Mouse (Mus musculus) kidney, adult 9 months (tissue): ENCODE measurements at regions not wholly inside any gene's neighbourhood (a gene's known extent, or its start where the extent isn't known, plus 50 kb on each side); places are given as distances from the start of the nearest gene placed in this dataset.
"Not testable (repeated sequence)": the region's sequence is repeated elsewhere in the genome, so short reads cannot be mapped to it uniquely, and the experiment has no call there.

ENCODE experiments used
- DNase-seq: peaks from one replicate; pipeline ENCODE4 v3.0.0; 2022

DNA sequence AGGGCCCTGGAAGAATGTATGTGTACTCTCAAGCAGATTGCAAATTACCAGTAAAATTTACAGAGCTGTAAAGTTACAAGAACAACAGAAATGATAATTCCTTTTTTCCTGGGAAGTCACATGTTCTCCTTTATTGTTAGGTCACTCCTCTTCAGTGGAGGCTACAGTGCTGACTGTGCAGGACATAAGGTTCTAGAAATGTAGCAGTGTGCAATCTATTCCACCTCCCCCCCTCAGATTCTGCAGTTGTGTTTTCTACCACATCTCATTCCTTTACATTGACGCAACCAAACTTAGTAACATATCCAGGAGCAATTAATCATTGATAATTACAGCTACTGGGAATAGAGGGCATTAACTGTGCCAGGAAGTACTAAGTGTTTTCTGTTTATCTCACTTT is 385.3 kb upstream of the Tnc start:
- no peak for DNase-seq

DNA sequence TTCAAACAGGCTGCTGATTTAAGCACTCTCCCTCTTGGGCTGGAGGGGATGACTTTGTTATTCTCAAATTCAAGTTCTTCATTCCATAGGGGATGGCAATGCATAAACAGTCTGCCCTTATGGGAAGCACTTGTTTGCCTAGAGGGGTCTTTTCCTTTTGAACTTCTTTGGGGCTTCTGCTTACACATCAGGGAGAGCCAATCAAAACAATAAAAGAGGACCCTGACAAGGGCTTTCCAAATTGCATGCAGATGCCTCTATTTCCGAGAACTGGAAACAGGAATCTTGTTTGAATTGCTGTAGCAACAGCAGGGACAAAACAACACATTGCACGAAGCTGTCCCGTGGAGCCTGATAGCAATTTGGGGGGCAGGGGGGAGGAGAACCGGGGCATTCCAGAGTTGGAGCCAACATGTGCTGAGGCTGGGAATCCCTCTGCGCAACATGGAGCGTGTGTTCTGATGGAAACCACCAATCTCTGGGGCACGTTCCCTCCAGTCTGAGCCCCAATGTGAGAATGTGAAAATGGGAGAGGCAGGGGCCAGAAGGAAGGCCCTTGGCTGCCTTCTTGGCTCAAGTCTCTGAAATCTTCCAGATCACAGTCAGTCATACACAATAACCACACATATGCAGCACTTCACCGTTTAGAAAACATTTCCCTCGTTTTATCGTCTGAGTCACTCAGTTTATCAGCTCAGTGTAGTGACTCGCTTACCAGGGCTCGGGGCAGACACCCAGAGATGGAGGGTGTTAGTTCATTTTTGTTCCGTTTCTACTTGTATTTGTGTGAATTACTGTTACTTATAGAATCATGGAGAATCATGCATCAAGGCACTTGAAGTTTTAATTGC is 391.2 kb upstream of the Tnc start:
- DNase-seq, result no peak

DNA sequence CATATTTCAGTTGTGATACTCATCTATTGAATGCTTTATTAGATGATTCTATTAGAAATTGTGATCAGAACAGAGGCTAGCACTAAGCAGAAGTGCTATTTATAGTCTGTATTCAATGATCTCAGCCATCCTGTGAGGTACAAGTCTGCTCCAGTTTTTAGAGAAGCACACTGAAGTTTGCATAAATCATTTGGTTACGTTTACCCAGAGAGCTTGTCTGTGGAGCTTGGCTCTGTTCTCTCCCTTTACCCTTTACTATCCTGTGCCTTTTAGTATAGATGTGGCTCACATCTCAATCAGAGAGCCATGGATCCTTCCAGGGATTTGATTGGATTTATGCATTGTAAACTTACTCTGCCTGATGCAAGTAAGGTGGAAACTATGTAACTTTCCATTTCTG is 404.6 kb upstream of the Tnc start:
- DNase-seq, result no peak

DNA sequence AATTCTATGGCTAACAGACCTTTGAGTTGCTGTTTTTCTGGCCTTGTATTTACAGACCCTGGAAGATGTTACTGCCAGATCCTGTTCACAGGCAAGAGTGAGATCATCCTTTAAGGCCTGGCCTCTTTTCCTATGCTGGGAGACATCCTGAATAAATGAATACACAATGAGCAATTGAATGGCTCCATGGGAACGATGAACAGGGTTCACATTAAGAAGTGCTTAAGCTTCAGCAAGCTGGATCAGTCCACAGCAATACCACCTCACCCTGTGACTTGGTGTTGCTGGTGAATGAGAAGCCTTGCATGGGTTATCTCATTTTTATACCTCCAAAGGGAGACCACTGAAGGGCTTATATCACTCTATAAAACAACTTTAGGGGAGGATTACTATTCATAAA is 405.1 kb upstream of the Tnc start:
- no peak for DNase-seq

DNA sequence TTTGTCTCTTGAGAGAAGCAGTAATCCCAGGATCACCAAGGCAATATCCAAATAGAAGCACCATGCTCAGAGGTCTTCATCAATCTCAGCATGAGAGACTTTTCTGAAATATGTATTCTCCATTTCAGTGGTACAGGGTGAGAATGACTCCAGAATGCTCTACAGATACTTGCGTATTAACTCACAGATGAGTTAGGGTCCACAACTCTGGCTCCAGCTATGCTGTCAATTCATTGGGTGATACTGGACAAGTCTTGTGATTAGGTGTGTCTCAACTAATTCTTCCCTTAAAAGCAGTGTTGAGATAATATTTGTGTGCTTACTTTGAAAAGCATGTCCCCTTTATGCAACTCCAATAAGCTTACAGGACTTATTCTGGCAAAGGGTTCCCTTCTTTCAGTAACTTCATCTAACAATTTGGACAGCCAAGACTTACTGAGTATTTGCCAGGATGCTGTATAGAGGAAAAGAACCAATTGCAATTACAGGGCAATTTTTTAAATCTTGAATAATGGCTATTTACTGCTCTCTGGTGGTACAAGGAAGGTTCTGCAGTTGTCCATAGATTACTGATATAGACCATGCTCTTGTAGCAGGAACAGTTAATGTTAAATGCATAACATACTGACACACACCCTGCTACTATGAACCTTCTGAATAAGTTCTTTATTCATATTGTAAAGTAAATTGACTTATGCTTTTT is 445.6 kb upstream of the Tnc start:
- DNase-seq, result no peak

DNA sequence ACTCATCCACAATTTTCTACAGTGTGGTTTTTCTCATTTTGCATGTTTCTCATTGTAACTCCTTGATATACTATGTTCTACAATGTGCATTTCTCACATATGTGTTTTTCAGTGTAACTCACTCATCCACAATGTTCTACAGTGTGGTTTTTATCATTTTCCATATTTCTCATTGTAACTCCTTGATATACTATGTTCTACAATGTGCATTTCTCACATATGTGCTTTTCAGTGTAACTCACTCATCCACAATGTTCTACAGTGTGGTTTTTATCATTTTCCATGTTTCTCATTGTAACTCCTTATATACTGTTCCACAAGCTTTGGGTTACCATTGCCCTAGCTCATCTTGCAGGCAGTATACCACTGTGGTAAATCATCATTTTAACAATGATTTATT is 450.9 kb upstream of the Tnc start:
- not testable (repeated sequence) for DNase-seq

DNA sequence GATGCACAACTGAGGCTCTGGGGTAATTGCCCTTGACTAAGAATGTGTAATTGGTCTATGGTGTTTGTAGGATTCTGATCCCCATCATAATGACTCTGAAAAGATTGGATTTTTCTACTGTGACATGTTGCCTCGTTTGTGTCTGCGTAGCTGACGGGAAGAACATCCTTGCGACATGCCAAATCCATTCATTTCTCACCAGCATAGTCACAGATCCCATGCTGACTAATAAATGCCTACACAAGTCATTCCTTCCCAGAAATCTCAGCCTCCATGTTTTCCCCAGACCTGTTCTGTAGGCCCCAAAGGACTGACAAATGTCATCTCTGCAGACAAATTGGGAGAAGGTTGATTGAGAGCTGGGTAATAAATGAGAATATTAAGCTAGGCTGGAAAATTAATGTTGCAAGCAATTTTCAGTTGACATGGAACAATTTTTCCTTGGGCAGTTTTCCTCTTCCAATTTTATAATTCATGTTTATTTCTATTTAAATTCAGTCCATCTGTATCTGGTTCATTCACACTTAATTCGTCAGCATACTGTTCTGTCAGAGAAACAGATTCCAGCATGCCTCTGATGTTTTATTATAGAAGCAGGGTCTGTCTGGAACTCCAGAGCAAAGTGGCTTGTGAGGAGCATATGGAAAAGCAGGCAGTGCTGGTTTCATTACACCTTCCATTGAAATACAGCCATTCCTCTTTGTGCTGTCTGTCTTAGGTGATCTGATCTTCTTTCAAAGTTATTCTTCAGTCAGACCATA is 454.0 kb upstream of the Tnc start:
- no peak for DNase-seq

DNA sequence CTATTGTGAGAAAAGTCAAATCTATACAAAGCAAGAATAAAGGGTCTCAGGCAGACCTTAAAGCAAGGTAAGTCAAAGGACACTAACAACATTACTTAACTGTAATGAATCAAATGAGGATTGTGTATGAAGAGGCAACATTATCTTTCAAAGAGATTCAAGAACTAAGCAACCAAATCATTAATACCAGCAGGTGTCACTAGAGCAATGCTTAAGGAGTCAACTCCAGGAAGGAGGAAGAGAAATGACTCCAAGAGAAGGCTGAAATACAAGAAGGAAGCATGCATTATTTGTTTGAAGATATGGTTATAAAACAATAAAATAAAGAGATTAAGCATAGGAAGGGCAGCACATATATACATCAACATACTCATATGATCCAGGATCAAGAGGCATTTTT is 475.1 kb upstream of the Tnc start:
- peak; percentile 56 for DNase-seq

DNA sequence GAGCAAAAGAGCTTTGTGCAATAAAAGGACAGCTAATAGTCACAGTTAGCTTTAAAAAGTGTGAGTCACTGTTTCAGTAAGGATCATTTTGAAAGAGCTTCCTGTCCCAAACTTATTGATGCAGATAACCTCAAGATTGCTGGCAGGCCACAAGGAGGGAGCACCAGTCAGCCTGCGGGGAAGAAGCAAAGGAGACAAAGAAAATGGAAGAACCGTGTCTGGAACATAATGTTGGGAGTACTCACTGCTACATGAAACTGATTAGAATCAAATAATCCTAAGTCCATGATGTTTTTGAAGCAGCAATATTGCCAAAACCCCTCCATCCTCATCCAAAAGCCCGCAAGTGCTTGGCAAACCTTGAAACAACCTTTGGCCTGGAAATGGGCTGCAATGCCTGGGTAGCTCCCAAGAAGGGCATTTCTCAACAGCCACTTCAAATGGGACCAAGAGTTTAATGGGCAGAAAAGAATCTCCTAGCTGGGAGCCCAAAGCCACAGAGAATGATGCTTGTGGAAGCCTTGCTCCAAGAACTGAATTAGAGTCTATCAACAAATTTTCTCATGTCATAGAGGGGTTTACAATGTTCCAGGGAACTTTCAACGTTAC is 481.0 kb upstream of the Tnc start:
- DNase-seq, result no peak

DNA sequence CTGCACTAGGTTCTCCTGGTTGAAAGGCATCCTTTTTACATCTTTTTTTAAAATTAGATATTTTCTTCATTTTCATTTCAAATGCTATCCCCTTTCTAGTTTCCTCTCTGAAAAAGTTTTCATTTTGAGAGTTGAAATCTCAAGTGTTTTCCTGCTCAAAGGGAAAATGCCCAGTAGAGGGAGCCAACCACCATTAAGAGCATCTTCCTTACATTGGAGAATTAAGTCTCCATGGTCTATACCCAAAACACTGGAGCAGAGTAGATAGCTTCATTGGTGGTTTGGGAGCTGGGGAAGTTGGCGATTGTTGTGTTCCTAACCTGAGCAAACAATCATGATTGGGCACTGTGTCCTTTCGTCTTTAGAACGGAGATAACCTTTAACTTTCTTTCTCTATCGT is 483.8 kb upstream of the Tnc start:
- DNase-seq, result peak; percentile 57

DNA sequence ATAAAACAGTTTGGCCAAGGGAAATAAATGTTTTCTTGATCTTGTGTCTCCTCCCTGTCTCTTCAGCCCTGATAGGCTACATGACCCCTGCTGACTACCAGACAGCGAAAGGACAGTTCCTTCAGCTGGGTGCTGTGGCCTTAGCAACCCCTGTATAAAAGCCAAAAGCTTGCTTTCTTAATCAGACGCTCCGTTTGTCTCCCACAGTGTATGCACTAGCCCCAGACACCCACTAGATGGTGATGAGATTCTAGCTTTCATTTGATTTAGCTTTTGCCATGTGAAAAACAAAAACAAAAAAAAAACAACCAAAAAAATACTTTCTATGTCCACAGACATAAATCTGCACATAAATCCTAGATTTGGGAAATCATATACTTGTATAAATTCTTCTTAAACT is 486.2 kb upstream of the Tnc start:
- DNase-seq, result peak; percentile 76

DNA sequence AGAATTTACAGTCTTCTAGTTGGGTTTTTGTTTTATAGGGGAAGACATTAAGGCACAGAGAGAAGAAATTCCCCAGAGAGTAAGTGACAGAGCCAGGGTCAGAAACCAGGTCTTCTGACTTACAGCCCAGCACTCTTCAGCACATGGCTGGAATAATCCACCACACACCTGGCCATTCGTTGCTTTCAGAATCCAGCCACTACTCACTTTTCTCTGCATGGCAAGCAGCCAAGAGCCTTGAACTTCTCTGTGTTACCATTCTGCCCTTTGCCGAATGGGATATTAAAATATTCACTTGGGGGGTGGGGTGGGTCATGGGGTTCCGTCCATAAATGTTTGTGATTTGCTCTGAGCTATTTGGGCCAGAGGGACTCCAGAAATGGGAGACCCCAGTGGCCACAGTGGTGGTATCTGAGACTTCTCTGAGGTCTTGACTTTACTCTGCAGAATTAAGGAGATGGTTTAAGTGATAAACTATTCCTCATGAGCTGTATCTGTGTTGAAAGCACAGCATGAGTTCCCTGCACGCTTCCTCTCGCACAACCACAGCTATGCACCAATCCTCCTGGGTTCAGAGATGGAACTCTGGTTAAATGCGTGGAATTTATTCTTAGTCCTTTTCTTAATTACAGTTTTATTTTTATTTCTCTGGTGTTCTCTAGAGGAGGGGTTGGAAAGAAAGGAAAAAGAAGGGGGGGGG is 488.9 kb upstream of the Tnc start:
- DNase-seq, result no peak

DNA sequence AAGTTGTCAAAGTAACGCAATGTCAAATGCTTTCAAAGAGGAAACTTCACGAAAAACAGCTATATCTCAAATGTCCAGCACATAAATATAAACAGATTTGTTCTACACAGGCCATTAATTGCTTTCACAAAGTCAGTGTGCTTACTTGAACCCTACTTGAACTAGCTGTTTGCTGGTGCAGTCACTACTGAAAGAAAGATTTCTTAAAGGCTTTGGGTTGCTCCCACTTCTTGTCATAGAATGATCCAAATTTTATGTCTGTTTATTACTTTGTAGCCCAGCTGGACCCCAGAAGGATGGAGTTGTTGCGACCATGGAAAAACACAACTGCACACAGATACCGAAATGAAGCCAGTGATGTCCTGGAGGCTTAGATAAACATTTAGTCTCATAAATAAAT is 491.2 kb upstream of the Tnc start:
- DNase-seq, result no peak

DNA sequence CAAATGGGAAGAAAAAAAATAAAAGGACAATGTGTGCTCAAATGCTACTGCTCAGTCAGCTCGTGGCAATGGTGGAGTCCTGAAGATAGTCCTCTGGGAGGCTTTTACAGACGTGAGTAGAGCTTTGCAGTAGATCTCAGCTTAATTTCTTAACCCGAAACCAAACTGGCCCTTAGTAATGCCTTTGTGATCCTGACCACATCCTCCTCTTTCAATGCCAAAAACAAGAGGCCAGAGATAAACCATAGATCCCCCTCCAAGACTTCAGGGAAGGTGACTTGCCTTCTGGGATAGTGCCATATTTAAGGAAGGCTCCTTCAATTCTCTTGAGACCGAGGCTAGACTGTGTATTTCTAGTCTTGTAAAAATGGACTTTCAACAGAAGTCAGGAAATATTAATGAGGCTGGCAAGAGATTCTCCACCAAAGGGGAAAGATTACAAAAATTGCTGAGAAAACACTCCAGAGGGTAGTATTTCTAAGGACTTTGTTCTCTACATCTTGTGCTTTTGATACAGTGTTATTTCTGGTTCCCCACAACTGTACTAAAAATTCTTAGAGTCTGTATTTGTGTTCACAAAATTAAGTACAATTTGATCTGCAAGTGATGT is 497.9 kb upstream of the Tnc start:
- peak; percentile 78 for DNase-seq

DNA sequence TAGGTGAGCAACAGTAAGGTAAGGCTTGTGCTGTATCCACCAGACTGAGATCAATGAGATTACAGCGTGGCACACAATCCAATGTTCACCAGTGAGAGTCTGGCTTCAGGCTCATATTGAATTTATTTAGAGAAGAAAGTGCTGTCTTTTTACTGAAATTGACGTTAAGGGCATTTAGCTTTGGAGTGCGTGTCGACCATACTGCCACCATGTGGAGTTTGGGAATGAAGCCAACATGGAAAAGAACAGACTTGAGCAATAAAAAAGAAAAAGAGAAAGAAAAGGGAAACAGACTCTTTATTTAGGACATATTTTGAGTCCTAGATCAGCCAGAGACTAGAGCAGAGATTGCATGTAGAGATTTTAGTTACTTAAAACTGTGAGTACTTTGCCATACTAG is 499.6 kb upstream of the Tnc start:
- DNase-seq, result no peak

DNA sequence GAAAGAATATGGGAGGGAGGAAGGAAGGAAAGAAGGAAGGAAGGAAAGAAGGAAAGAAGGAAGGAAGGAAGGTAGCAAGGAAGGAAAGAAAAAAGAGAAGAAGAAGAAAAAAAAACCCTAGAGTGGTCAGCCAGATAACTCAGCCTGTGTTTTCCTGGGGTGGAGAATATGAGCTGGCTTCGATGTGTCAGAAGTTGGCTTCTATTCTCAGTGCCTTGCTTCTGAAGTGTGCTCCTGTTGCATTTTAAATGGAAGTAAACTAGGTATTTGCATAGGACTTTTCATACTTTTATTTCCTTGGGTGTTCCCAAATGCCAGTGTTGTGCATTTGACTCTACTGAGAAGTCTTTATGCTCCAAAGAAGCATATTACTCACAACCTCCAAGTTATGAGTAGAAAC is 515.7 kb upstream of the Tnc start:
- DNase-seq, result no peak

DNA sequence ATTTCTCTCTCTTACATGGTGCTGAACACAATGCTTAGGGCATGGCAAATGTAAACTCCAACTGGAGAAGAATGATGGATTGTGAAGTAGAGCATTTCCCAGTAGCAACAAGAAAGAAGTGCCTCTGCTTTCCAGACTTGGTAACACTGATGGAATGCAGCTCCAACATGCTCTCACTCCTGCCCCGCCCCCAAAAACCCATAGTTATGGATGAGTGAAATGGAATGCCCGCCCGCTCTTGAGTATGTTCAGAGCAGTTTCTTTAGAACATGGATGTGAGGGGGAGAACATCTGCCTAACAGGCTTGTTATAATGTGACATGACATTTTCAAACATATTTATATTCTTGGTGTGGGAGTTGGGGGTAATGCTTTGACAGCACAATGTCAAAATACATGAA is 517.2 kb upstream of the Tnc start:
- DNase-seq, result no peak

DNA sequence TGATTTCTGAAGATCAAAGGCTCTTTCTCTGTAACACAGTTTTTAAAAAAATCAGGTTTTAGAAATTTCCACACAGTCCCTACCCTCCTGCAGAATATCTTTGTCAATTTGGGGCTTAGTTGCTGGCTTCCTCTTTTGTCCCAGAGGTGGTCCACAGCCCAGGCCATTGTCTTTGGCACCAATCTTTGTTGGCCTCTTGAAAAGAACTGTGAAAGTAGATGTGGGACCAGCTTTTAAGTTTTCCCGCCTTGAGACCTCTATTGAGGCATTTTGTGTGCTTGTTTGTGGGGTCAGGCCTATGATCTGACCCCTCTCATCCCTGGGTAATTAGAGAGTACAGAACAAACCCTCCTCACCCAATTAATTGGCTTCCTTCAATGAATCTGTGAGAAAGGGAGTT is 523.9 kb upstream of the Tnc start:
- DNase-seq, result no peak

DNA sequence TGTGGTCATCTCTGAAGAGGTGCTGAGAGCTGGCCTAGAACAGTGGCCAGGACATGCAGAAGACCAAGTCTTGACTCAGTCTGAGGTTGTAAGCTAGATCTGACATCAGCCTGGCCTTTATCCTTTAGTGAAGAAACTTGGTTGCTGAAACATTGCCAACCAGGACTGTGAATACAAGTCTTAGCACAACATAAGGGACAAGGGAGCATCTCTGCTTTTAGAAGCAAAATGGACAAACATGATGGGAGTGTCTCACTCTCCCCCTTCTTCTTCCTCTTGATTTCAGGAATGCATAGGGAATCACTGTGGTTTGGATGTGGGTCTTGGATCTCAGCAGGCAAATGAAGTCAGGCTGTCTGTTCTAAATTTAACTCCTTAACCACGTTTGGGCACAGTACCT is 529.1 kb upstream of the Tnc start:
- no peak for DNase-seq

DNA sequence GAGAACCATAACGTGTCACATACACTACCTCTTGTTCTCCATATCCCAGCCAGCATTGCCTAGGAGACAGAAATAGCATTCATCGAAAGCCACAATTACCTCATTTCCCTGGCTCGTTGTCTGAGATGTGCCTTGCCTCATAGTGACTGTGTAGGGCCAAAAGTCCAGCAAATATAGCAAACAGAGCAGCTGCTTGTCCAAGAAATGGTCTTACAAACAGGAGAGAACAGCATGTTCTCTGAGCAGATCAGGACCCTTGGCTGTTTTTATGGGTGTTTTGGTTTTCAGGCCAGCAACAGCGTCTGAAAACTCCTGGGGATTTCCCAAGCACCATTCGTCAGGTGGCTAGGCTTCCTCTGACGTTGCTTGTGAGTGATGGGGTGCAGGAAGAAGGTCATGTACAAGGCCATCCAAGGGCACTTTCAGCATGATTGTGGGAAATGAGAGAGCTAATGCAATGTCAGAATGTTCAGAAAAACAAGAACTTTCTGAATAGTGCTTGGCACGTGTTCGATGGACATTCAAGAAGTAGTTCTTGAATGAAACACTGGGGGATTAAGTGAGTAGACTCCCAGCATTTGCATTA is 528.9 kb upstream of the Pappa start:
- DNase-seq, result peak; percentile 65

DNA sequence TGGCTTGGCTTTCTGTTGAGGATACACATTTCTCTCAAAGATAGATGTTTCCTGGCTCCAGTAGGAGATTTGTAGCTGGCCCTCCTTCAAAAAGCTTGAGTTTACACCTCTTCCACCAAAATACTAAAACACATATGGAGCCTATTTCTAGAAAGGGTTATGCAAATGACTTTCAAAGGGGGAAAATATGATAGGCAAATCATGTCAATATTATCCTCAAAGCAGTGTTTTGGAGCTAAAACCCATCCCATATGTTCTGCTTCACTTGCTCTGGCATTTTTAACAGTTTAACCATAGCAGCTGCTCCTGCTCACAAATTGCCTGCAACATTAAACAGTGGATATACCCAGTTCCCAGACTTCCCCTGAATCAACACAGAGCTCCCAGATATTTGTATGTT is 525.5 kb upstream of the Pappa start:
- DNase-seq, result no peak

DNA sequence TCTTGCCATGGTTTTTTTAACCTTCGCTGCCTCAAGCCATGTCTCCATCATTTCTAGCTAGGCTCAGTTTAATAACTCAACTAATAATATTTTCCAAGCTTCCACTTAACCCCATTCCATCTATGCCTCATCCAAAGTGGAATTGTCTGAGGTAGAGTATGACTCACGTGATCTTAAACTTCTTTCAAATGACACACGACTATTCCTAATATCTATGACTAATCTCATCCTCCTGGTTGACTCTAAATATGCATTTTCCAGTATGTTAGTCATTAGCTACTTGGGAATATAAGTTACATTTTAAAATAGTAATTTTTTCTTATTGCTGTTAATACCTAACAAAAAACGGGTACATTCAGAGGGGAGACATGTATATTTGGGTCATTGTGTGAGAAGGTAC is 524.8 kb upstream of the Pappa start:
- DNase-seq, result no peak
